Comparison of ENCODE assay signal across 17 mouse cellular contexts in the genomic region with DNA sequence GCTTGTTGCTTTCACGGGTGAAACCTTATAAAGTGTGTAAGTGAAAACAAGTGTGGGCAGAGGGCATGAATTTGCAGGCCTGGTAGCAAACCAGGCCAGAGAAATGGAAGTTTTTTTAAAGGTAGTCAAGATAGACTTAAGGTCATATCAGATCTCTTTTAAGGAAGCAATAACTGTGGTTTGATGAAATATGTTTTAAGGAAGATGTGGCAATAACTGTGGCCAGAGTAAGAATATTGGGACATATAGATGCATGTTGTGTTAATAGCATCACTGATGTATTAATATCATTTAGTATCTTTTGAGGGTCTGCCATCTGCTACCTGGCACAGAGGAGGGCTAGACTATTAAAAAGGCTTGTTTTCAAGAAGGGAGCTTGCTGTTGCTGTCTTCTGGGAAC.
"Had no signal": no experiment of that assay in that cellular context is flagged by ENCODE, and none has a peak within 500 bp of the region (broad histone marks: within the 10 kb centered on the region; RNA-seq: fewer than 3 reads in every experiment).

No protein-coding gene starts in this region.

- H3K4me2 ChIP-seq: kidney, embryonic 15.5 days; liver, embryonic 13.5 days; midbrain, embryonic 13.5 days; neural tube, embryonic 13.5 days; stomach, embryonic 15.5 days had no signal

- DNase-seq: kidney, adult 8-10 months; kidney, postnatal 10 days; kidney, postnatal 36 days; layer of hippocampus, postnatal 36 days; liver, embryonic 13.5 days; lung, adult 2 months; retina, postnatal 1 day; right cerebral cortex, postnatal 25 days; spleen, adult 18-20 months; thymus, adult 18-20 months; thymus, postnatal 4 days had no signal

- H3K9ac ChIP-seq: kidney, embryonic 15.5 days; liver, embryonic 13.5 days; midbrain, embryonic 13.5 days; neural tube, embryonic 13.5 days; stomach, embryonic 15.5 days had no signal

- H3K4me3 ChIP-seq: kidney, embryonic 15.5 days; left cerebral cortex, adult 2 months; liver, embryonic 13.5 days; midbrain, embryonic 13.5 days; neural tube, embryonic 13.5 days; stomach, embryonic 15.5 days had no signal

- ATAC-seq: intestine, postnatal 0 days; midbrain, embryonic 13.5 days had no signal

- H3K27ac ChIP-seq: kidney, embryonic 15.5 days; left cerebral cortex, adult 2 months; liver, embryonic 13.5 days; midbrain, embryonic 13.5 days; neural tube, embryonic 13.5 days; stomach, embryonic 15.5 days had no signal

- H3K4me1 ChIP-seq: kidney, embryonic 15.5 days; liver, embryonic 13.5 days; midbrain, embryonic 13.5 days; neural tube, embryonic 13.5 days; stomach, embryonic 15.5 days had no signal

- H3K9me3 ChIP-seq: kidney, embryonic 15.5 days; liver, embryonic 13.5 days; midbrain, embryonic 13.5 days; neural tube, embryonic 13.5 days; stomach, embryonic 15.5 days had no signal

- H3K27me3 ChIP-seq: kidney, embryonic 15.5 days; liver, embryonic 13.5 days; midbrain, embryonic 13.5 days; neural tube, embryonic 13.5 days; stomach, embryonic 15.5 days had no signal
